Mouse (Mus musculus) CH12.LX (cell line): ENCODE results near the gene Zhx3. TPM values are rescaled to one million over a fixed set of nuclear protein-coding genes. Genes with fewer than 3 reads are reported as not detected.

Experiments used
- DNase-seq: peaks from one replicate; pipeline ENCODE4 v3.0.0-alpha.2; 2013; ENCODE audit errors: extremely low read depth
- H3K27ac ChIP-seq: 2 replicates; pipeline ENCODE4 v1.5.1; 2012; ENCODE audit warnings: low read depth, mild to moderate bottlenecking, control low read depth, moderate library complexity; ENCODE audit not compliant: insufficient read depth
- H3K27me3 ChIP-seq: replicated peaks from 2 replicates; pipeline ENCODE3; 2012; ENCODE audit warnings: inconsistent platforms
- H3K36me3 ChIP-seq, 2 experiments: replicated peaks in 1 of 2; 2 replicates each; pipeline versions ENCODE3 to v1.6.1; 2012; ENCODE audit warnings: inconsistent platforms in 1 of 2, low read length in 1 of 2, mild to moderate bottlenecking in 1 of 2, mixed read lengths in 1 of 2, moderate library complexity in 1 of 2; ENCODE audit not compliant: control insufficient read depth in 1 of 2, insufficient read depth in 1 of 2
- H3K4me1 ChIP-seq, 2 experiments: 2 replicates each; pipeline ENCODE4 v1.6.1; 2012; ENCODE audit warnings: inconsistent platforms in 1 of 2, moderate library complexity in 1 of 2; ENCODE audit not compliant: insufficient read depth in 2 of 2, control insufficient read depth in 1 of 2
- H3K4me2 ChIP-seq: 2 replicates; pipeline ENCODE4 v1.6.1; 2012; ENCODE audit warnings: low read depth, mild to moderate bottlenecking, control low read depth; ENCODE audit not compliant: poor library complexity, insufficient read depth, severe bottlenecking
- H3K4me3 ChIP-seq, 3 experiments: fragments of 150-350 bp in 1 of 3; sonication (generic) in 1 of 3; replicated peaks in 1 of 3; 2 replicates each; pipeline versions ENCODE3 to v1.5.1; 2011 to 2012; ENCODE audit warnings: low read depth in 2 of 3, low read length in 2 of 3, mild to moderate bottlenecking in 2 of 3, moderate library complexity in 2 of 3, control low read depth in 1 of 3, improper control_type of control experiment in 1 of 3, inconsistent platforms in 1 of 3, mixed read lengths in 1 of 3; ENCODE audit not compliant: poor library complexity in 1 of 3
- H3K79me2 ChIP-seq: replicated peaks from 2 replicates; pipeline ENCODE4 v1.6.1; 2012; ENCODE audit warnings: mild to moderate bottlenecking, moderate library complexity; ENCODE audit not compliant: control insufficient read depth, poor library complexity, insufficient read depth, severe bottlenecking; ENCODE audit errors: extremely low read depth
- H3K9ac ChIP-seq: 2 replicates; pipeline ENCODE4 v1.6.1; 2012; ENCODE audit warnings: low read depth, mild to moderate bottlenecking, control low read depth, moderate library complexity; ENCODE audit not compliant: insufficient read depth
- H3K9me3 ChIP-seq: replicated peaks from 2 replicates; pipeline ENCODE3; 2012; ENCODE audit warnings: low read length, inconsistent platforms, mixed read lengths
- BHLHE40 ChIP-seq: IDR thresholded peaks from 2 replicates; pipeline ENCODE4 v1.6.1; 2011; ENCODE audit warnings: mild to moderate bottlenecking, low read depth, low read length, improper control_type of control experiment
- CHD2 ChIP-seq: IDR thresholded peaks from 2 replicates; pipeline ENCODE4 v1.6.1; 2011; ENCODE audit warnings: low read length, improper control_type of control experiment
- CTCF ChIP-seq, 2 experiments: IDR thresholded peaks in 1 of 2; conservative IDR thresholded peaks in 1 of 2; 2 replicates each; pipeline ENCODE4 v1.5.1; 2011 to 2012; ENCODE audit warnings: low read depth in 2 of 2, low read length in 2 of 2, improper control_type of control experiment in 1 of 2, inconsistent platforms in 1 of 2, mild to moderate bottlenecking in 1 of 2, moderate library complexity in 1 of 2
- ELF1 ChIP-seq: IDR thresholded peaks from 2 replicates; pipeline ENCODE4 v1.6.1; 2014; ENCODE audit warnings: low read depth, mild to moderate bottlenecking, inconsistent platforms, low read length, improper control_type of control experiment
- IRF4 ChIP-seq: IDR thresholded peaks from 2 replicates; pipeline ENCODE4 v1.6.1; 2014; ENCODE audit warnings: low read depth, mild to moderate bottlenecking, inconsistent platforms, low read length, improper control_type of control experiment
- JUND ChIP-seq: conservative IDR thresholded peaks from 2 replicates; pipeline ENCODE4 v1.6.1; 2011; ENCODE audit warnings: low read depth, low read length, improper control_type of control experiment
- KAT2A ChIP-seq: IDR thresholded peaks from 2 replicates; pipeline ENCODE4 v1.6.1; 2012; ENCODE audit warnings: low read length, improper control_type of control experiment, inconsistent platforms; ENCODE audit not compliant: insufficient replicate concordance
- MAX ChIP-seq: IDR thresholded peaks from 2 replicates; pipeline ENCODE4 v1.6.1; 2011; ENCODE audit warnings: low read length, improper control_type of control experiment
- MAZ ChIP-seq: IDR thresholded peaks from 2 replicates; pipeline ENCODE4 v1.6.1; 2012; ENCODE audit warnings: low read depth, mild to moderate bottlenecking, inconsistent platforms, low read length, improper control_type of control experiment, moderate library complexity
- MEF2A ChIP-seq: IDR thresholded peaks from 2 replicates; pipeline ENCODE4 v1.6.1; 2014; ENCODE audit warnings: low read depth, mild to moderate bottlenecking, inconsistent platforms, low read length, improper control_type of control experiment, borderline replicate concordance
- MXI1 ChIP-seq: IDR thresholded peaks from 2 replicates; pipeline ENCODE4 v1.6.1; 2011; ENCODE audit warnings: mild to moderate bottlenecking, low read depth, low read length, improper control_type of control experiment
- PAX5 ChIP-seq: IDR thresholded peaks from 2 replicates; pipeline ENCODE4 v1.6.1; 2012; ENCODE audit warnings: low read length, inconsistent platforms, mixed read lengths
- POLR2A ChIP-seq: IDR thresholded peaks from 2 replicates; pipeline ENCODE4 v1.6.1; 2011; ENCODE audit warnings: low read depth, mild to moderate bottlenecking, improper control_type of control experiment, low read length
- POLR2AphosphoS2 ChIP-seq: IDR thresholded peaks from 2 replicates; pipeline ENCODE4 v1.6.1; 2011; ENCODE audit warnings: low read depth, low read length, improper control_type of control experiment
- RCOR1 ChIP-seq: conservative IDR thresholded peaks from 2 replicates; pipeline ENCODE4 v1.6.1; 2012; ENCODE audit warnings: low read depth, mild to moderate bottlenecking, inconsistent platforms, low read length, improper control_type of control experiment
- SIN3A ChIP-seq: IDR thresholded peaks from 2 replicates; pipeline ENCODE4 v1.6.1; 2012; ENCODE audit warnings: low read length, improper control_type of control experiment, inconsistent platforms
- SMC3 ChIP-seq: IDR thresholded peaks from 2 replicates; pipeline ENCODE4 v1.6.1; 2011; ENCODE audit warnings: low read depth, low read length, improper control_type of control experiment
- UBTF ChIP-seq: IDR thresholded peaks from 2 replicates; pipeline ENCODE4 v1.6.1; 2012; ENCODE audit warnings: low read depth, mild to moderate bottlenecking, inconsistent platforms, low read length, improper control_type of control experiment, moderate library complexity
- USF1 ChIP-seq: IDR thresholded peaks from 2 replicates; pipeline ENCODE4 v1.6.1; 2014; ENCODE audit warnings: low read depth, mild to moderate bottlenecking, inconsistent platforms, low read length, improper control_type of control experiment
- ZC3H11A ChIP-seq: IDR thresholded peaks from 2 replicates; pipeline ENCODE4 v1.6.1; 2012; ENCODE audit warnings: low read depth, mild to moderate bottlenecking, inconsistent platforms, low read length, improper control_type of control experiment
- dilution Hi-C: fragments of 300-500 bp; cut with MboI; formaldehyde crosslinking; loops from 2 replicates; pipeline ENCODE4 v1.14.3; 2020; ENCODE audit warnings: low sequenced_read_pairs; ENCODE audit not compliant: extremely low pct_unique_long_range_greater_than_20kb, extremely low pct_ligation_motif_present
- in situ Hi-C: fragments of 300-500 bp; cut with MboI; formaldehyde crosslinking; loops from 3 replicates; pipeline ENCODE4 v1.14.3; 2019; ENCODE audit warnings: low sequenced_read_pairs, low pct_ligation_motif_present, low pct_unique_long_range_greater_than_20kb, mixed read lengths
- polyA plus RNA-seq: library from polyadenylated mRNA; unstranded; fragments of >175 nt; gene quantifications from 2 replicates; pipeline ENCODE4 v1.2.1, GENCODE M21; 2012; ENCODE audit warnings: low read depth; ENCODE audit not compliant: insufficient read length
- total RNA-seq, 2 experiments: library from RNA; depleted of rRNA; stranded (reverse); fragments of 300-350 nt in 1 of 2; fragments of >200 nt in 1 of 2; gene quantifications; 2 replicates each; pipeline ENCODE4 v1.2.3; 2012 to 2014

The Zhx3 gene
- total and polyA plus RNA-seq, 3 experiments, result 1.3 to 4.2 (median 2.6) TPM

GRCm38 (mm10) chr2:160905301-160905700 lies 32.5 kb upstream of the Zhx3 start:
- H3K27me3 ChIP-seq, result peaks cover 48% of the 10 kb centered on the region
- H3K9ac ChIP-seq, result no peak overlapping the region
- no peaks in the 10 kb centered on the region for H3K36me3 ChIP-seq
- no peak for TF ChIP-seq MAZ
- TF ChIP-seq MAX, result no peak
- TF ChIP-seq JUND, result no peak
- no peak for TF ChIP-seq CTCF (conservative IDR thresholded peaks at IDR 0.05 in 1 of 2, IDR thresholded peaks at IDR 0.05 in 1 of 2; ENCODE audit: low read depth in 2 of 2, low read length in 2 of 2)
- no peak for TF ChIP-seq KAT2A
- no peak for TF ChIP-seq USF1
- TF ChIP-seq POLR2A, result no peak
- TF ChIP-seq BHLHE40, result no peak
- no peak for TF ChIP-seq CHD2
- TF ChIP-seq UBTF, result no peak
- TF ChIP-seq SIN3A, result no peak
- no peak for TF ChIP-seq SMC3
- TF ChIP-seq ZC3H11A, result no peak
- H3K4me1 ChIP-seq, result peaks cover 0 to 5% of the 10 kb centered on the region in 2 experiments; a peak in 1 of 4 replicates
- no peak overlapping the region for H3K27ac ChIP-seq
- H3K9me3 ChIP-seq, result no peaks in the 10 kb centered on the region
- in situ Hi-C loops, result no loop called here
- no peak for DNase-seq
- no peak overlapping the region for H3K4me3 ChIP-seq
- no peak overlapping the region for H3K4me2 ChIP-seq
- no peaks in the 10 kb centered on the region for H3K79me2 ChIP-seq
- dilution Hi-C loops, result no loop called here

- Histone ChIP-seq H3K9me3 (peaks cover under 1% of the 10 kb centered on the region), H3K4me1 (no peaks in the 10 kb centered on the region), H3K27me3 (peaks cover 55% of the 10 kb centered on the region), H3K4me3 (no peak overlapping the region), H3K79me2 (no peaks in the 10 kb centered on the region), H3K27ac (no peak overlapping the region), H3K9ac (no peak overlapping the region), H3K4me2 (no peak overlapping the region), H3K36me3 (no peaks in the 10 kb centered on the region)
- no peak for DNase-seq
- in situ Hi-C loops (no loop called here), dilution Hi-C loops (no loop called here)
- TF ChIP-seq MXI1 (no peak), JUND (no peak), RCOR1 (no peak), SIN3A (no peak), ELF1 (no peak), PAX5 (no peak), MAZ (no peak), ZC3H11A (no peak), IRF4 (no peak), MEF2A (no peak), CTCF (conservative IDR thresholded peaks at IDR 0.05 in 1 of 2, IDR thresholded peaks at IDR 0.05 in 1 of 2; ENCODE audit: low read depth in 2 of 2, low read length in 2 of 2) (no peak), POLR2AphosphoS2 (no peak)
These were observed 29.0 kb upstream of the Zhx3 start for GRCm38 (mm10) chr2:160901656-160902412.
